Mouse (Mus musculus) limb, embryonic 14.5 days (tissue): ENCODE results near the gene Max. TPM values are rescaled to one million over a fixed set of nuclear protein-coding genes. Genes with fewer than 3 reads are reported as not detected.

Source experiments
- ATAC-seq: fragments of 200-750 bp; cut with Nextera tagmentation; 2 replicates; pipeline ENCODE4 v1.8.0; 2017; ENCODE audit warnings: low read depth, moderate number of reproducible peaks, moderate TSS enrichment; ENCODE audit not compliant: low FRiP score
- DNase-seq: peaks from one replicate; pipeline ENCODE4 v3.0.0-alpha.2; 2015; ENCODE audit warnings: low spot score
- H3K27ac ChIP-seq: fragments of 300-500 bp; sonication (generic); replicated peaks from 2 replicates; pipeline ENCODE4 v1.5.1; 2014; ENCODE audit warnings: low read depth, mild to moderate bottlenecking, low read length, moderate library complexity, mixed read lengths
- H3K27me3 ChIP-seq: fragments of 300-500 bp; sonication (generic); 2 replicates; pipeline ENCODE4 v1.6.1; 2014; ENCODE audit warnings: low read length, mixed read lengths; ENCODE audit not compliant: control insufficient read depth, insufficient read depth
- H3K36me3 ChIP-seq: fragments of 300-500 bp; sonication (generic); 2 replicates; pipeline ENCODE4 v1.6.1; 2014; ENCODE audit warnings: mild to moderate bottlenecking, low read length, moderate library complexity, mixed read lengths; ENCODE audit not compliant: control insufficient read depth, insufficient read depth
- H3K4me1 ChIP-seq: fragments of 300-500 bp; sonication (generic); 2 replicates; pipeline ENCODE4 v1.6.1; 2014; ENCODE audit warnings: antibody characterized with exemption, low read length, mixed read lengths; ENCODE audit not compliant: control insufficient read depth, insufficient read depth
- H3K4me2 ChIP-seq: fragments of 300-500 bp; sonication (generic); replicated peaks from 2 replicates; pipeline ENCODE4 v1.6.1; 2014; ENCODE audit warnings: low read depth, mild to moderate bottlenecking, low read length, moderate library complexity; ENCODE audit not compliant: severe bottlenecking
- H3K4me3 ChIP-seq: fragments of 300-500 bp; sonication (generic); replicated peaks from 2 replicates; pipeline ENCODE4 v1.5.1; 2014; ENCODE audit warnings: low read length
- H3K9ac ChIP-seq: fragments of 300-500 bp; sonication (generic); 2 replicates; pipeline ENCODE4 v1.6.1; 2014; ENCODE audit warnings: mild to moderate bottlenecking, low read depth, low read length, moderate library complexity; ENCODE audit not compliant: severe bottlenecking
- H3K9me3 ChIP-seq: fragments of 300-500 bp; sonication (generic); 2 replicates; pipeline ENCODE4 v1.6.1; 2016; ENCODE audit warnings: low read length; ENCODE audit not compliant: control insufficient read depth
- POLR2A ChIP-seq: fragments of 200-500 bp; IDR thresholded peaks from 2 replicates; pipeline ENCODE4 v1.8.0; 2012; ENCODE audit warnings: inconsistent platforms, mild to moderate bottlenecking, moderate library complexity, borderline replicate concordance; ENCODE audit not compliant: insufficient read depth, insufficient read length; ENCODE audit errors: extremely low read depth
- WGBS: fragments of 180-500 bp; shearing (Covaris S2); extraction: QIAGEN DNeasy Blood & Tissue Kit; methylation state at CpG from one replicate; pipeline ENCODE4 v1.1.7; 2014; 5-methylcytosine and 5-hydroxymethylcytosine counted together
- polyA plus RNA-seq, 2 experiments: library from polyadenylated mRNA; depleted of rRNA in 1 of 2; stranded (reverse) in 1 of 2; unstranded in 1 of 2; fragments of >200 nt; fragmentation: Nextera tagmentation in 1 of 2; extraction: Ambion mirVana in 1 of 2; gene quantifications; 2 replicates each; pipeline versions ENCODE4 v1.2.1 to v1.2.3; 2012 to 2014

The Max gene
- polyA plus RNA-seq, 2 experiments, result 36.2 to 54.8 TPM

GRCm38 (mm10) chr12:76910258-76910940, 51.6 kb downstream of the Max start:
- Histone ChIP-seq H3K4me1 (no peaks in the 10 kb centered on the region), H3K9ac (no peak overlapping the region), H3K27me3 (no peaks in the 10 kb centered on the region), H3K9me3 (no peaks in the 10 kb centered on the region), H3K4me2 (no peak overlapping the region), H3K4me3 (no peak overlapping the region), H3K36me3 (peaks cover 42% of the 10 kb centered on the region), H3K27ac (no peak overlapping the region)
- no peak for DNase-seq
- no peak for TF ChIP-seq POLR2A
- no peak for ATAC-seq
- 83% methylated on average over 11 of the region's 11 CpGs for WGBS

GRCm38 (mm10) chr12:76909218-76909617, 52.8 kb downstream of the Max start:
- DNase-seq (no peak), ATAC-seq (no peak)
- no peak overlapping the region for H3K9ac ChIP-seq
- H3K27ac ChIP-seq, result no peak overlapping the region
- peaks cover 37% of the 10 kb centered on the region for H3K36me3 ChIP-seq
- 80% methylated on average over 5 of the region's 5 CpGs for WGBS
- no peaks in the 10 kb centered on the region for H3K27me3 ChIP-seq
- no peak for TF ChIP-seq POLR2A
- H3K4me3 ChIP-seq, result no peak overlapping the region
- no peaks in the 10 kb centered on the region for H3K9me3 ChIP-seq
- no peaks in the 10 kb centered on the region for H3K4me1 ChIP-seq
- no peak overlapping the region for H3K4me2 ChIP-seq

GRCm38 (mm10) chr12:76906278-76906677, 55.7 kb downstream of the Max start:
- H3K36me3 ChIP-seq, result peaks cover 27% of the 10 kb centered on the region
- no peak overlapping the region for H3K27ac ChIP-seq
- H3K4me1 ChIP-seq, result no peaks in the 10 kb centered on the region
- ATAC-seq, result no peak
- H3K27me3 ChIP-seq, result no peaks in the 10 kb centered on the region
- H3K4me3 ChIP-seq, result no peak overlapping the region
- no peaks in the 10 kb centered on the region for H3K9me3 ChIP-seq
- no peak overlapping the region for H3K4me2 ChIP-seq
- WGBS, result 60% methylated on average over 1 of the region's 1 CpGs
- no peak overlapping the region for H3K9ac ChIP-seq
- no peak for DNase-seq
- TF ChIP-seq POLR2A, result no peak

- WGBS, result 79% methylated on average over 3 of the region's 3 CpGs
- no peak for TF ChIP-seq POLR2A
Observed at GRCm38 (mm10) chr12:76901508-76902294, 60.3 kb downstream of the Max start.

GRCm38 (mm10) chr12:76899261-76899975, 62.6 kb downstream of the Max start:
- Histone ChIP-seq H3K27me3 (no peaks in the 10 kb centered on the region), H3K4me2 (no peak overlapping the region), H3K9ac (no peak overlapping the region), H3K4me1 (peaks cover 15% of the 10 kb centered on the region), H3K9me3 (no peaks in the 10 kb centered on the region), H3K36me3 (peaks cover 13% of the 10 kb centered on the region), H3K27ac (no peak overlapping the region), H3K4me3 (no peak overlapping the region)
- DNase-seq (no peak), ATAC-seq (no peak)
- 91% methylated on average over 10 of the region's 10 CpGs for WGBS
- no peak for TF ChIP-seq POLR2A

More at GRCm38 (mm10) chr12:76901508-76902294, 60.3 kb downstream of the Max start:
- Histone ChIP-seq H3K4me1 (peaks cover 10% of the 10 kb centered on the region), H3K4me2 (no peak overlapping the region), H3K4me3 (no peak overlapping the region), H3K27me3 (no peaks in the 10 kb centered on the region), H3K27ac (no peak overlapping the region), H3K9ac (no peak overlapping the region), H3K36me3 (peaks cover 20% of the 10 kb centered on the region), H3K9me3 (no peaks in the 10 kb centered on the region)
- no peak for ATAC-seq
- no peak for DNase-seq
